Mouse (Mus musculus): ENCODE measurements around the gene Spsb1. TPM values are rescaled to one million over a fixed set of nuclear protein-coding genes. Genes with fewer than 3 reads are reported as not detected.

Spsb1 gene
- total and polyA plus RNA-seq, 3 experiments: 0.08 TPM; not detected in 2

DNA sequence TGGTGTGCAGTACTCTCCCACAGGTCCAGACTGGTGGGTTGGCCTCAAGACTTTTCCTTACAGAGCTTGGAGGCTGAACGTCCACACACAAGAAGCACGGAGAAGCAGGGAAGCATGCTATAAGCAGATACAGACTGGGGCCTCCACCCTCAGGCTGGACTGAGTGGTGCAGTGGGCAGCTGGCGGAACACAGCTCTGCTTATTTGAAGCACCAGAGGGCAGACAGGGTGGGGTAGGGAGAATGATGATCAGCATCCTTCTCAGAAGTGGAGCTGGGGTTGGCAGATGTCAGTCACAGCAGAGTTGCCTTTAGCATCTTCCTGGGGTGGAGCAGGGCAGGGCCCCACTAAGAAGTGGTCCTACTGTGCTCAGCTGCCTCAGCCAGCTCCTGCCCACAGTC lies 77.6 kb downstream of the Spsb1 start:
- H3K9me3 ChIP-seq (replicated peaks): no peaks in the 10 kb centered on the region
- no peaks in the 10 kb centered on the region for H3K36me3 ChIP-seq (replicated peaks)
- no peaks in the 10 kb centered on the region for H3K4me1 ChIP-seq (ENCODE audit: insufficient read depth, low read depth, low read length)
- no peak for TF ChIP-seq TAL1 (conservative IDR thresholded peaks at IDR 0.05; ENCODE audit: low read depth, low read length)
- no peak for TF ChIP-seq POLR2AphosphoS5 (IDR thresholded peaks at IDR 0.05; ENCODE audit: insufficient replicate concordance, low read depth, low read length)
- TF ChIP-seq GATA1 (IDR thresholded peaks at IDR 0.05; ENCODE audit: borderline replicate concordance, low read length): no peak
- no peak for TF ChIP-seq CTCF (IDR thresholded peaks at IDR 0.05; ENCODE audit: low read depth, low read length)
- no peak for TF ChIP-seq GATA2 (IDR thresholded peaks at IDR 0.05; ENCODE audit: borderline replicate concordance, low read depth, low read length)
- DNase-seq (ENCODE audit: low spot score) (no peak), ATAC-seq (ENCODE audit: extremely low read depth, insufficient number of reproducible peaks, low FRiP score, poor library complexity, severe bottlenecking) (no peak)
- H3K4me3 ChIP-seq (ENCODE audit: low read depth, low read length): no peak overlapping the region
- no peaks in the 10 kb centered on the region for H3K27me3 ChIP-seq (ENCODE audit: insufficient read depth, low read length)

DNA sequence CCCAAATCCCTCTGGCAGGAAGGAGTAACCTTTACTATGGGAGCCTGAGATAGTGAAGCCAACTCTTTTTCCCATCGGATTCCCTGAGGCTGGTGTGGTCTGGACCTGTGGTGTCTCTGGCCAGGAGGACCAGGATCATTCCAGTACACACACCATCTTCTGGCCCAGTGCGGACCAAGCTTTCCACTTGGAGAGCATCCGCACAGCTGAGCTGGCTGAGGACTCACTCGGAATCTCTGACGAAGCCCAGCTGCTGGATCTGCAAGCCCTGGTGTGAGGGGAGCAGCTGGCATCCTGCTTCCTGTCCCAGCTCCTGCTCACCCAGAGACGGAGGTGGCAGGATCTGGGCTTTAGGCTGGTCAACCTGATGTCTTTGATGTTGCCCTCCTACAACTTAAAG lies 78.1 kb downstream of the Spsb1 start:
- no peak overlapping the region for H3K4me3 ChIP-seq (ENCODE audit: low read depth, low read length)
- ATAC-seq (ENCODE audit: extremely low read depth, insufficient number of reproducible peaks, low FRiP score, poor library complexity, severe bottlenecking): no peak

GRCm38 (mm10) chr4:149875986-149876501 lies 78.8 kb downstream of the Spsb1 start:
- ATAC-seq (ENCODE audit: extremely low read depth, insufficient number of reproducible peaks, low FRiP score, poor library complexity, severe bottlenecking) (no peak), DNase-seq (ENCODE audit: low spot score) (no peak)
- H3K4me3 ChIP-seq (ENCODE audit: low read depth, low read length): no peak overlapping the region
- no peak for TF ChIP-seq POLR2AphosphoS5 (IDR thresholded peaks at IDR 0.05; ENCODE audit: insufficient replicate concordance, low read depth, low read length)
- no peak for TF ChIP-seq GATA2 (IDR thresholded peaks at IDR 0.05; ENCODE audit: borderline replicate concordance, low read depth, low read length)
- no peak for TF ChIP-seq TAL1 (conservative IDR thresholded peaks at IDR 0.05; ENCODE audit: low read depth, low read length)
- TF ChIP-seq CTCF (IDR thresholded peaks at IDR 0.05; ENCODE audit: low read depth, low read length): no peak
- TF ChIP-seq GATA1 (IDR thresholded peaks at IDR 0.05; ENCODE audit: borderline replicate concordance, low read length): no peak
- H3K4me1 ChIP-seq (ENCODE audit: insufficient read depth, low read depth, low read length): no peaks in the 10 kb centered on the region
- no peaks in the 10 kb centered on the region for H3K9me3 ChIP-seq (replicated peaks)
- no peaks in the 10 kb centered on the region for H3K27me3 ChIP-seq (ENCODE audit: insufficient read depth, low read length)
- H3K36me3 ChIP-seq (replicated peaks): no peaks in the 10 kb centered on the region

More for the DNA sequence above, 78.1 kb downstream of the Spsb1 start:
- Histone ChIP-seq H3K27me3 (ENCODE audit: insufficient read depth, low read length) (no peaks in the 10 kb centered on the region), H3K9me3 (replicated peaks) (no peaks in the 10 kb centered on the region), H3K4me1 (ENCODE audit: insufficient read depth, low read depth, low read length) (no peaks in the 10 kb centered on the region), H3K36me3 (replicated peaks) (no peaks in the 10 kb centered on the region)
- no peak for TF ChIP-seq CTCF (IDR thresholded peaks at IDR 0.05; ENCODE audit: low read depth, low read length)
- TF ChIP-seq GATA2 (IDR thresholded peaks at IDR 0.05; ENCODE audit: borderline replicate concordance, low read depth, low read length): no peak
- no peak for TF ChIP-seq GATA1 (IDR thresholded peaks at IDR 0.05; ENCODE audit: borderline replicate concordance, low read length)
- TF ChIP-seq TAL1 (conservative IDR thresholded peaks at IDR 0.05; ENCODE audit: low read depth, low read length): no peak
- TF ChIP-seq POLR2AphosphoS5 (IDR thresholded peaks at IDR 0.05; ENCODE audit: insufficient replicate concordance, low read depth, low read length): no peak
- DNase-seq (ENCODE audit: low spot score): no peak

GRCm38 (mm10) chr4:149875296-149875695 lies 79.5 kb downstream of the Spsb1 start:
- H3K27me3 ChIP-seq (ENCODE audit: insufficient read depth, low read length): no peaks in the 10 kb centered on the region
- no peak for TF ChIP-seq TAL1 (conservative IDR thresholded peaks at IDR 0.05; ENCODE audit: low read depth, low read length)
- TF ChIP-seq POLR2AphosphoS5 (IDR thresholded peaks at IDR 0.05; ENCODE audit: insufficient replicate concordance, low read depth, low read length): no peak
- TF ChIP-seq GATA1 (IDR thresholded peaks at IDR 0.05; ENCODE audit: borderline replicate concordance, low read length): no peak
- no peak for TF ChIP-seq CTCF (IDR thresholded peaks at IDR 0.05; ENCODE audit: low read depth, low read length)
- no peak for TF ChIP-seq GATA2 (IDR thresholded peaks at IDR 0.05; ENCODE audit: borderline replicate concordance, low read depth, low read length)
- no peaks in the 10 kb centered on the region for H3K9me3 ChIP-seq (replicated peaks)
- no peaks in the 10 kb centered on the region for H3K4me1 ChIP-seq (ENCODE audit: insufficient read depth, low read depth, low read length)
- H3K4me3 ChIP-seq (ENCODE audit: low read depth, low read length): no peak overlapping the region
- DNase-seq (ENCODE audit: low spot score) (no peak), ATAC-seq (ENCODE audit: extremely low read depth, insufficient number of reproducible peaks, low FRiP score, poor library complexity, severe bottlenecking) (no peak)
- H3K36me3 ChIP-seq (replicated peaks): no peaks in the 10 kb centered on the region

DNA sequence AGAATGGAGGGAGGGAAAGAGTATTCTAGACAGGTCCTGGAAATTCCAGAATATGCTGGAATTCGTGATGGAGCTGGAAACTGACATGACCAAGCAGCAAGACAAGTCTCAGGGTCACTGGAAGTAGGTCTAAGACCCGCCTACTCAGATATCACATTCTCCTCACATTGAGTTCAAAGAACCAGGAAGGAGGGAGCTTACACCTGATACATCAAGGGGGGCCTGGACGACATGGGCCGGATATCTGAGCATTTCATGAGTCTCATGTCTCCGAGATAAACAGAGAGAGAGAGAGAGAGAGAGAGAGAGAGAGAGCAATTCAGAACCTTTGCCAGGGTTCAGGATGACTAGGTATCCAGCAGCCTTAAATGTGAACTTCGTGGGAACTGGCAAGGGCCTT lies 82.6 kb downstream of the Spsb1 start:
- Histone ChIP-seq H3K4me1 (ENCODE audit: insufficient read depth, low read depth, low read length) (no peaks in the 10 kb centered on the region), H3K9me3 (replicated peaks) (no peaks in the 10 kb centered on the region), H3K27me3 (ENCODE audit: insufficient read depth, low read length) (no peaks in the 10 kb centered on the region), H3K36me3 (replicated peaks) (no peaks in the 10 kb centered on the region), H3K4me3 (ENCODE audit: low read depth, low read length) (no peak overlapping the region)
- TF ChIP-seq GATA2 (IDR thresholded peaks at IDR 0.05; ENCODE audit: borderline replicate concordance, low read depth, low read length) (no peak), TAL1 (conservative IDR thresholded peaks at IDR 0.05; ENCODE audit: low read depth, low read length) (no peak), CTCF (IDR thresholded peaks at IDR 0.05; ENCODE audit: low read depth, low read length) (no peak), GATA1 (IDR thresholded peaks at IDR 0.05; ENCODE audit: borderline replicate concordance, low read length) (no peak), POLR2AphosphoS5 (IDR thresholded peaks at IDR 0.05; ENCODE audit: insufficient replicate concordance, low read depth, low read length) (no peak)
- ATAC-seq (ENCODE audit: extremely low read depth, insufficient number of reproducible peaks, low FRiP score, poor library complexity, severe bottlenecking): no peak
- DNase-seq (ENCODE audit: low spot score): no peak

DNA sequence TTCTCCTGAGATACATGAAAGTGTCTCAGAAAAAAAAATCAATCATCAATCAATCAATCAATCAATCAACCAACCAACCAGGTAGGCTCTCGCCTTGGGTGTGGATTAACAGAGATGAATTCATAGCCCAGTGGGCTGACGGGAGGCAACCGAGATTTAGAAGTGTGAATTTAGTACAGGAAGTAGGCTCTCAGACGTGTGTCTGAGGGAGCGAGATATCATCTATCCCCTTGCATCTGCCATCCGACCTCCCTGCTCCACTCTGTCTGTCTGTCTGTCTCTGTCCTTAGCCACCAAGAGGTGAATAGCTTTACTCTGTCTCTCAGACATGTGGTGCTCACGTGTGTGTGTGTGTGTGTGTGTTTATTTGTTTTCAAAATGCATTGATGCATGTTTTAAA lies 83.3 kb downstream of the Spsb1 start:
- Histone ChIP-seq H3K4me1 (ENCODE audit: insufficient read depth, low read depth, low read length) (no peaks in the 10 kb centered on the region), H3K36me3 (replicated peaks) (no peaks in the 10 kb centered on the region), H3K27me3 (ENCODE audit: insufficient read depth, low read length) (no peaks in the 10 kb centered on the region), H3K4me3 (ENCODE audit: low read depth, low read length) (no peak overlapping the region), H3K9me3 (replicated peaks) (no peaks in the 10 kb centered on the region)
- DNase-seq (ENCODE audit: low spot score): no peak
- ATAC-seq (ENCODE audit: extremely low read depth, insufficient number of reproducible peaks, low FRiP score, poor library complexity, severe bottlenecking): no peak
- no peak for TF ChIP-seq TAL1 (conservative IDR thresholded peaks at IDR 0.05; ENCODE audit: low read depth, low read length)

DNA sequence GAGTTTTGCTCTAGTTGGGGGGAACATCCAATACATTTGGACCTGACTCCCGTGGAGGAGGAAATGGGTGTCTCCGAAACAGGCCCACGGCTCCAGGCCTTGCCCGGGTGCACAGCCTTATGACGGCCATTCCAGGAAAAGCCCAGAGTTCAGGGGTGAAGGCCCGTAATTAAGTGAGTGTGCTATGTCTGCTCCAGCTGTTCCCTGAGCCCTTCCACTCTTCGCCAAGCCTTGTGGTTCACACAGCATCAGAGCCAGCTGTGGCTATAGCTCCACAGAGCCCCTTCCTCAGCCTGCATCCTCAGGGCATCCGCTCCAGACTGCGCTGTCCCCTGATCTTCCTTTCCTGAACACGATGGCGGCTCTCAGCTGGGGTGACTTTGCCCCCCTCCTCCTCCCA lies 83.8 kb downstream of the Spsb1 start:
- Histone ChIP-seq H3K36me3 (replicated peaks) (no peaks in the 10 kb centered on the region), H3K4me3 (ENCODE audit: low read depth, low read length) (no peak overlapping the region), H3K27me3 (ENCODE audit: insufficient read depth, low read length) (no peaks in the 10 kb centered on the region), H3K9me3 (replicated peaks) (no peaks in the 10 kb centered on the region), H3K4me1 (ENCODE audit: insufficient read depth, low read depth, low read length) (no peaks in the 10 kb centered on the region)
- ATAC-seq (ENCODE audit: extremely low read depth, insufficient number of reproducible peaks, low FRiP score, poor library complexity, severe bottlenecking): no peak
- TF ChIP-seq GATA1 (IDR thresholded peaks at IDR 0.05; ENCODE audit: borderline replicate concordance, low read length): no peak
- TF ChIP-seq CTCF (IDR thresholded peaks at IDR 0.05; ENCODE audit: low read depth, low read length): no peak
- no peak for TF ChIP-seq GATA2 (IDR thresholded peaks at IDR 0.05; ENCODE audit: borderline replicate concordance, low read depth, low read length)
- no peak for TF ChIP-seq POLR2AphosphoS5 (IDR thresholded peaks at IDR 0.05; ENCODE audit: insufficient replicate concordance, low read depth, low read length)
- no peak for TF ChIP-seq TAL1 (conservative IDR thresholded peaks at IDR 0.05; ENCODE audit: low read depth, low read length)
- no peak for DNase-seq (ENCODE audit: low spot score)

Data from G1E (cell line).